Mouse (Mus musculus) midbrain, embryonic 13.5 days (tissue): ENCODE data around the gene Nmi. TPM values are rescaled to one million over a fixed set of nuclear protein-coding genes. Genes with fewer than 3 reads are reported as not detected.

Source experiments
- ATAC-seq: fragments of 200-750 bp; cut with Nextera tagmentation; 2 replicates; pipeline ENCODE4 v1.8.0; 2017; ENCODE audit warnings: mild to moderate bottlenecking, moderate TSS enrichment, moderate library complexity
- H3K27ac ChIP-seq: fragments of 300-500 bp; sonication (generic); 2 replicates; pipeline ENCODE4 v1.5.1; 2015; ENCODE audit warnings: inconsistent platforms, mild to moderate bottlenecking, moderate library complexity
- H3K27me3 ChIP-seq: fragments of 300-500 bp; sonication (generic); 2 replicates; pipeline ENCODE4 v1.6.1; 2015; ENCODE audit warnings: mild to moderate bottlenecking, inconsistent platforms
- H3K36me3 ChIP-seq: fragments of 300-500 bp; sonication (generic); 2 replicates; pipeline ENCODE4 v1.6.1; 2015; ENCODE audit warnings: mild to moderate bottlenecking, inconsistent platforms
- H3K4me1 ChIP-seq: fragments of 300-500 bp; sonication (generic); replicated peaks from 2 replicates; pipeline ENCODE4 v1.6.1; 2015; ENCODE audit warnings: inconsistent platforms
- H3K4me2 ChIP-seq: fragments of 300-500 bp; sonication (generic); replicated peaks from 2 replicates; pipeline ENCODE4 v1.6.1; 2015; ENCODE audit warnings: moderate library complexity, mild to moderate bottlenecking, inconsistent platforms
- H3K4me3 ChIP-seq: fragments of 300-500 bp; sonication (generic); replicated peaks from 2 replicates; pipeline ENCODE4 v1.5.1; 2015; ENCODE audit warnings: mild to moderate bottlenecking, inconsistent platforms
- H3K9ac ChIP-seq: fragments of 300-500 bp; sonication (generic); replicated peaks from 2 replicates; pipeline ENCODE4 v1.6.1; 2015; ENCODE audit warnings: mild to moderate bottlenecking, inconsistent platforms
- H3K9me3 ChIP-seq: fragments of 300-500 bp; sonication (generic); 2 replicates; pipeline ENCODE4 v1.6.1; 2016; ENCODE audit warnings: mild to moderate bottlenecking, inconsistent platforms
- WGBS: fragments of 180-500 bp; shearing (Covaris S2); methylation state at CpG from one replicate; pipeline ENCODE4 v1.1.7; 2015; 5-methylcytosine and 5-hydroxymethylcytosine counted together
- polyA plus RNA-seq: library from polyadenylated mRNA; unstranded; fragments of >200 nt; fragmentation: Nextera tagmentation; extraction: Ambion mirVana; gene quantifications from 2 replicates; pipeline ENCODE4 v1.2.1, GENCODE M21; 2015

The Nmi gene
- polyA plus RNA-seq, 1 experiment from 2014 or later = 4.6 TPM

DNA sequence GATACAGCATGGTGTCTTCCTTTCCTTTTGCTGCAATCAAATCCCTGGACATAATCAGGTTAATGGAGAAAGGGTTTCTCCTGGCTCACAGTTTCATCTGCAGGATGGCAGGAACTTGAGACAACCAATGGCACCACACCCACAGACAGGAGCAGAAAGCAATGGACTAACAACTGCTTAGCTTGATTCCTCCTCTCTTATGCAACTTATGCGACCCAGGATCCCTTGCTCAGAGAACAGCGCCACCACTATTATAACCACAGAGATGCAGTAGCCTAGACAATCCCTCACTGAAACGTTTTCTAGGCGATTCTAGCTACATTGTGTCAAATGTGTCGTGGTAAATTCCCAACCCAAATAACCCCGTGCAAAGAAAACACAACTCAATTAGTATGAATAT lies 36.3 kb downstream of the Nmi start:
- Histone ChIP-seq H3K4me1 (0 out of 2 replicates have a peak, but pooled peaks cover 3% of the 10 kb centered on the region), H3K4me3 (no peak overlapping the region), H3K27ac (no peak overlapping the region), H3K4me2 (no peak overlapping the region), H3K9me3 (no peaks in the 10 kb centered on the region), H3K36me3 (no peaks in the 10 kb centered on the region), H3K9ac (no peak overlapping the region), H3K27me3 (peaks cover 13% of the 10 kb centered on the region)
- WGBS = 68% methylated on average over 6 of the region's 6 CpGs
- no peak for ATAC-seq

DNA sequence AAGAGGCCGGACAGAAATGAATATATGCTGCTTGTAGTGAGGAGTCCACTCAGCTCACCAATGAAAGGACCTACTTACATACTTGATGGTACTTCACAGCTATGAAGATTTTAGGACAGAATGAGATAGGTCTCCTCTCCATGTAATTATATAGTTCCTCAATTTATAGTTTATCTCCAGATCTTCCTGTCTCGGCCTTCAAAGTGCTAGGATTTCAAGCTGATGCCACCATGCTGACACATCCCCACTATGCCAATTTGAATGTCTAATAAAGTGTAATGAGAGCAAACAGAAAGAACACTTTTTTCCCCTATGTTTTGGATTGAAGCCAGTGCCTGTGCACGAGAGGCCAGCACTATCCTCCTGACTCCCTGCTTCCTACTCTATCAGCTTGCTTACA lies 36.7 kb downstream of the Nmi start:
- WGBS = 87% methylated on average over 3 of the region's 3 CpGs

DNA sequence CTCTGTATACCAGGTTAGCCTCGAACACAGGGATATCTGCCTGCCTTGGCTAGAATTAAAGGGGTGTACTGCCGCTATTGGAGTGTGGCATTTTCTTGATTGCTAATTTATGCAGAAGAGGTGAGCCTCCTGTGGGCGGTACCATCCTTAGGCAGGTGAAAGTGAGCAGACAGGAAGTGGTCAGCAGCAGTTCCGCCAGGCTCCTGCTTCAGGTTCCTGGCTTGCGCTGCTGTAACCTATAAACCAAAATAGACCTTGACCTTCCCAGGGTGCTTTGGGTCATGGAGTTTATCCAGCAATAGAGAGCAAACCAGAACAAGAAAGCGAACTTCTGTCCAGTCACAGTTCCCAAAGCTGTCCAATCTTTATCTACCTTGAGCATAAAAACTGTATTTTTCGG lies 37.4 kb downstream of the Nmi start:
- ATAC-seq = no peak
- Histone ChIP-seq H3K4me2 (no peak overlapping the region), H3K9ac (no peak overlapping the region), H3K4me3 (no peak overlapping the region), H3K27ac (no peak overlapping the region), H3K36me3 (no peaks in the 10 kb centered on the region), H3K9me3 (no peaks in the 10 kb centered on the region), H3K4me1 (0 out of 2 replicates have a peak, but pooled peaks cover 3% of the 10 kb centered on the region), H3K27me3 (peaks cover 13% of the 10 kb centered on the region)
- 94% methylated on average over 7 of the region's 7 CpGs for WGBS

More for the DNA sequence above, 36.7 kb downstream of the Nmi start:
- H3K27me3 ChIP-seq = peaks cover 13% of the 10 kb centered on the region
- no peaks in the 10 kb centered on the region for H3K36me3 ChIP-seq
- no peak overlapping the region for H3K4me3 ChIP-seq
- 0 out of 2 replicates have a peak, but pooled peaks cover 3% of the 10 kb centered on the region for H3K4me1 ChIP-seq
- H3K9ac ChIP-seq = no peak overlapping the region
- no peak for ATAC-seq
- no peaks in the 10 kb centered on the region for H3K9me3 ChIP-seq
- no peak overlapping the region for H3K27ac ChIP-seq
- H3K4me2 ChIP-seq = no peak overlapping the region

DNA sequence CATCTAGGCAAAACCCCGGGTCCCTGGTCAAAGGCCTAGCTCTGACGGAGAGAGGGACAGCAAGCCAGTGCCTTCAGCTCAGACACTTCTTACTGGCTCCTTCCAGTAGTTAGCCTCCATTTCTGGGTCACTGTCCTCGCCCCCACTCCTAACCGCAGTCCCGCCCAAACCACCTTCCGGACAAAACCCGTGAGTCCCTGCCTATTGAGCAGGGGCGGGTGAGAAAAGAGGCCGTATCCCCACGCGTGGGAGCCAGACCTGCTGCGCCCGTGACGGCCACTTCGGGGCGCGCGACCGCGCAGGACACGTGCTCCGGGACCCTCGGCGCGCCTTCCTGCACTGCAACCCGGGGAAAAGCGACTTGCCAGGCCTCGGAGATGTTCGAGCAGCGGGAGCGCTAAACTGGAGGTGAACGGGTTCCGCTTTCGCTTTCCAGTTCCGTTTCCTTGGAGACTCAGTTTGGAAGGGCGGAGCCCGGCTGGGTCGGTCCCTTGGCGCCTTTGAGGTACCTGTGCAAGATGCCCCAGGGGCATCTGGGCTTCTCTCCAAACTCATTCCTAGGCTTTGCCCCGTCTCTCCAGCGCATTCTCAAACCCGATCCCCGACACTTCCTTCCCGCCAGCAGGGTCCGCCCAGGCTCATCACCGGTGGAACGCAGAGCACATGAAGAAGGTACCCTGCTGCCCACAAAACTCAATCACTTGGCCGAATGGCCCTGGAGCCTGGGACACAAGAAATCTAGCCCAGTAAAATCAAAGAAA lies 38.5 kb downstream of the Nmi start, which contains the start of gene Rbm43:
Gene Rbm43, minus strand, starts transcription at position 590 of the 761 bp plus-strand sequence.
- ATAC-seq = peak; percentile 86
- Histone ChIP-seq H3K9ac (peak within 1 kb of the TSS; percentile 63), H3K4me2 (peak within 1 kb of the TSS; percentile 86), H3K4me1 (0 out of 2 replicates have a peak, but pooled peaks cover 3% of the 10 kb centered on the region), H3K4me3 (peak within 1 kb of the TSS; percentile 48), H3K36me3 (no peaks in the 10 kb centered on the region), H3K27ac (no peak within 1 kb of the TSS), H3K27me3 (peaks cover 13% of the 10 kb centered on the region), H3K9me3 (no peaks in the 10 kb centered on the region)
- 2% methylated on average over 48 of the region's 48 CpGs for WGBS

DNA sequence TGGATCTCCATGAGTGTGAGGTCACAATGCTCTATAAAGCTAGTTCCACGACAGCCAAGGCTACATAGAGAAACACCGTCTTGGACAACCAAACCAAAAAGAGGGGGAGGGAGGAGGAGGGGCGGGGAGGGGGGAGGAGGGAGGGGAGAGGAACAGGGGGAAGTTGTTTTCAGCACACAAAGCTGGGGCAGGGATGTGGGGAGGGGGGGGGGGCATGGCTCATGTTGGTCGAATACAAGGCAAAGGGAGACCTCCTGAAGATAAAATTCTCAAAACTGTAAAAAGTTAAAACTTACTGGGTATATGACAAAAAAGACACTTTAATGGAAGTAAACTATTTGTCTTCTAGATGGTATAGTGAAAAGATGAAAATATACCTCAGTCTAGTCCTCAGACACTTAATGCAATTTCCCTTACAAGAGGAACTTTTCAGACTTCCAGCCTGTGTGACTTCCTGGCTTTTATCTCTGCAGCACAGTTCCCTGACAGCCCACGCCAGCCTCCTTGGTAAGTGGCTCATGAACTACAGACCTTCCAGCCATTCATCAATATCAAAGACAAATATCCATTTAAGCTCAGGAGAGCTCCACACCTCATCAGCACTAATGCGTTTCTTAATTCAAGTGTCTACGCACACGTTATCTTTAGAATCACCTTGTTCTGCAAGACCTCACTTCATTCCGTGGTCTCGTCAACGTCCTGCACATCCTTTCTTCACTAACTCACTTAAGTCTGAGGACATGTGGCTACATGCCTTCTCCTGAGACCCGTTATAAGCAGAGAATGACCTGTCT lies 39.8 kb downstream of the Nmi start:
- no peaks in the 10 kb centered on the region for H3K36me3 ChIP-seq
- H3K27ac ChIP-seq = no peak overlapping the region
- H3K4me1 ChIP-seq = 0 out of 2 replicates have a peak, but pooled peaks cover 3% of the 10 kb centered on the region
- no peak overlapping the region for H3K9ac ChIP-seq
- H3K27me3 ChIP-seq = peaks cover 13% of the 10 kb centered on the region
- no peak overlapping the region for H3K4me2 ChIP-seq
- no peak overlapping the region for H3K4me3 ChIP-seq
- H3K9me3 ChIP-seq = no peaks in the 10 kb centered on the region
- 72% methylated on average over 11 of the region's 12 CpGs for WGBS
- ATAC-seq = no peak

DNA sequence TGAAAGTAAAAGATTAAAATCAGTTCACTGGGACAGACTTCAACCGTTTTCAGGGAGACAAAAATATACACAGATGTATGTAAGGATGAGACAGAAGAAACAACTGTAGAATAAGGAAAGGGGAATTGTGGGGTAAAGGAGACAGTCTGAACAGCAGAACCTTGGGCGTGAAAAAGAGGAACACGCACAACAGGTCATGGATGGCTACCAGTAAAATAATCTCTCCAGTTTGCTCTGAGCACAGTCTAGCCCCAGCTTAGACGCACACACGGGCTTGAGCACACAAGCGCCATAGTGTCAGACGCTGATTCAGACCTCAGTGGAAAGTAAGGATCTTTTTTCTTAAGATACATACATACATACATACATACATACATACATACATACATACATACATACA lies 42.1 kb downstream of the Nmi start:
- Histone ChIP-seq H3K9ac (no peak overlapping the region), H3K27ac (no peak overlapping the region), H3K27me3 (peaks cover 10% of the 10 kb centered on the region), H3K4me2 (no peak overlapping the region), H3K9me3 (no peaks in the 10 kb centered on the region), H3K4me1 (0 out of 2 replicates have a peak, but pooled peaks cover 3% of the 10 kb centered on the region), H3K36me3 (no peaks in the 10 kb centered on the region), H3K4me3 (no peak overlapping the region)
- 96% methylated on average over 7 of the region's 7 CpGs for WGBS
- no peak for ATAC-seq

DNA sequence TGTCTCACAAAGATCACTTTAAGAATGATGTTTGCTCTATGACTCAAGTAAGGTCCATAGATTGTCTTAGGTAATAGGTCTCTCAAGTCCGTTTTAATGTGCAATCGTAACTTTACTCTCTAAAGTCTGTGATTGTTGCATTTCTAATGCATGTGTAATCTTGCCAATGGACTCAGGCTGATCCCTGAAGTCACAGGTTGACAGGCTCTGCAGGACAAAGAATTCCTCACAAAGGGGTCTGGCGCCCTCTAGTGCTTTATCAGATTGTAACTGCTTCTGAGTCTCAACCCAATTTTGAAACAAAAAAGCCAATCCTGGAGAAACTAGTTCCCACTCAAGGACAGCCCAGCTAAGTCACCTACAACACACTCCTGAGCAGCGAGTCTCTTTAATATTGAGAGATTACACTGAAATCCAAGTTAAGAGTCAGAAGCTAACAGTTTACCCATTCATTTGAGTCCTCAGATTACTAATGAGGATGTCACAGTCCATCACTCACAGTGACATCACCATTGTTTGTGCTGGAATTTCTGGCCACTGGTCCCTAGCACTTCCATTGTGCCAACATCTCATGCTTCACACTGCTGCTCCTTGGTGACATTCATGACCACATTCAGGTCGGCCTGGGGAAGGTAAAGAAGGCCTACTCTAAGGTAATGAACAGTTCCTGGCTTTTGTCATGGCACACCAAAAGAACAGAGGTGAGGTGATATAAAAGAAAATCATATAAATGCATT lies 58.2 kb downstream of the Nmi start:
- 14% methylated on average over 5 of the region's 5 CpGs for WGBS
- Histone ChIP-seq H3K4me2 (no peak overlapping the region), H3K9ac (no peak overlapping the region), H3K4me1 (no peaks in the 10 kb centered on the region; the same call in 1 of the 2 replicates), H3K27me3 (no peaks in the 10 kb centered on the region), H3K36me3 (no peaks in the 10 kb centered on the region), H3K4me3 (no peak overlapping the region), H3K27ac (no peak overlapping the region), H3K9me3 (no peaks in the 10 kb centered on the region)
- peak; percentile 79 for ATAC-seq

DNA sequence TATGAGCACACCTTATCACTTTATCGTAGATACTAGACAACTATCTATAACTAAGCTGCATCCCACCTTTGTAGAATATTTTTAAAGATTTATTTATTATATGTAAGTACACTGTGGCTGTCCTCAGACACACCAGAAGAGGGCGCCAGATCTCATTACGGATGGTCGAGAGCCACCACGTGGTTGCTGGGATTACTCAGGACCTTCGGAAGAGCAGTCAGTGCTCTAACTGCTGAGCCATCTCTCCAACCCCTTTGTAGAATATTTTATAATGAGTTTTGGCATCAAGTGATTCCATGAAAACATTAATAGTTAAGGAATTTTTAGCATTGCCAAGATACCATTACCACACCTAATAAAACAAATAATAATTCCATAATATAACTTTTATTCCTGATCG lies 58.8 kb downstream of the Nmi start:
- ATAC-seq = no peak
- WGBS = 56% methylated on average over 7 of the region's 7 CpGs

DNA sequence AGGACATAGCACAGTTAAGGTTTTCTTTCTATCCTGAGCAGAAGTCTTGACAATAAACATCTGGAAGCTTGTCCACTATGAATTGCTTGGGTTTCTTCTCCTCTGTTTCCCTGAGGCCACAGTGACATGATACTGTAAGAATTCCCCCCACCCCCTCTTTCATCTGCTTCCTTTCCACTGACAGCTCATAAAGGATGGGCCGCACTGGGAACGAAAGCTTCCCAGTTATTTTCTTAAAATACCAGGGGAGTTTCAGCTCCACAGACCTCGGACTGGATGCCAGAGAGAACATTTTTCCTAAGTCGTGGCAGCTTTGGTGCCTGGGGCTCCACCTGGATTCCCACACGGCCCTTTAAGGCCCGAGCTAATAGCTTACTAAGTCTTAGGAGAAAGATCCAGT lies 60.6 kb downstream of the Nmi start:
- Histone ChIP-seq H3K4me3 (no peak overlapping the region), H3K36me3 (no peaks in the 10 kb centered on the region), H3K27me3 (no peaks in the 10 kb centered on the region), H3K27ac (no peak overlapping the region), H3K9me3 (no peaks in the 10 kb centered on the region), H3K9ac (no peak overlapping the region), H3K4me1 (no peaks in the 10 kb centered on the region; the same call in 1 of the 2 replicates), H3K4me2 (no peak overlapping the region)
- ATAC-seq = no peak
- 62% methylated on average over 6 of the region's 6 CpGs for WGBS

More for the DNA sequence above, 58.8 kb downstream of the Nmi start:
- Histone ChIP-seq H3K36me3 (no peaks in the 10 kb centered on the region), H3K4me2 (no peak overlapping the region), H3K9me3 (no peaks in the 10 kb centered on the region), H3K27ac (no peak overlapping the region), H3K4me1 (no peaks in the 10 kb centered on the region; the same call in 1 of the 2 replicates), H3K9ac (no peak overlapping the region), H3K27me3 (no peaks in the 10 kb centered on the region), H3K4me3 (no peak overlapping the region)

DNA sequence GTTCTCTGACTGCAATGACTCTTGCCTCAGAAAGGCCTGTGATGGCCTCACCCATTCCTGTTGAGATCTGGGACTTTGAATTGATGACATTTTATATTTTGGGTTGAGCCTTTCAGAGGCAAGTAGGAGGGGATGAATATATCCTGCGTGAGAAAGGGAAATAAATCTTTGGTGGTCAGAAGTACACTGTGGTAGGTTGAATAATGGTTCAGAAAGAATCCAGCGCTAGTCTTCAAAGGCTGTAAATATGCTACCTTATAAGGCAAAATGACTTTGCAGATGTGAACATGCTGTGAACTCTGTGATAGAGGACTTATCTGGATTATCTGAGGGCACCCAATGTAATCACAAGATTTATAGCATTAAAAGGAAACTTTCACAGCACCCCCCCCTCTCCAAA lies 61.4 kb downstream of the Nmi start:
- H3K4me3 ChIP-seq = no peak overlapping the region
- no peak overlapping the region for H3K27ac ChIP-seq
- H3K9me3 ChIP-seq = no peaks in the 10 kb centered on the region
- H3K27me3 ChIP-seq = no peaks in the 10 kb centered on the region
- H3K4me1 ChIP-seq = no peaks in the 10 kb centered on the region; the same call in 1 of the 2 replicates
- H3K36me3 ChIP-seq = no peaks in the 10 kb centered on the region
- WGBS = 87% methylated on average over 2 of the region's 2 CpGs
- no peak for ATAC-seq
- no peak overlapping the region for H3K4me2 ChIP-seq
- no peak overlapping the region for H3K9ac ChIP-seq

DNA sequence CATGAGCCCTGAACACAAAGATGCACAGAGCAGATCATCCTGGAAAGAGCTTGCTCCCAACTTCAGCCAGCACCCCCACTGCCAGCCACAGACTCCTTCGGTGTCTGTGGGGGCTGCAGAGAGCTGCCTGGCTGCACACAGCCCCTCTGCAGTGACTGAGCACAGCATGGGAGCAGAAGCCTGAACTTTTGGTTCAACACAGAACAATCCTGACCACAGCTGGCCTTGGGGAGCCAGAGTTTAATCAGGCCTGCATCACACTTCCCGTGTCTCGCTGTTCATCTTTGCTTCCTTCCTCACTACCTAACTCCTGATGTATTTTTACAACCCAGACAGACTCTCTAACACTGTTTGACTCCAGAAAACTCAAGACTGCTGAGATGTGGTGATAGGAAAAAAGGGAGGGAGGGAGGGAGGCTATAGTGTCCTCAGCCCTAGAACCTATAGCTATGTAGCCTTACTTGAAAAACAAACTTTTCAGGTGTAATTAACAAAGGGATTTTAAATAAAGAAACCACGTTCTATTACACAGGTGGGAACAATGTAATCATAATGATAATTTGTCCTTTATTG lies 65.7 kb downstream of the Nmi start:
- H3K27ac ChIP-seq = no peak overlapping the region
- no peak overlapping the region for H3K9ac ChIP-seq
- no peak overlapping the region for H3K4me2 ChIP-seq
- H3K4me3 ChIP-seq = no peak overlapping the region
- no peaks in the 10 kb centered on the region for H3K36me3 ChIP-seq
- no peaks in the 10 kb centered on the region for H3K27me3 ChIP-seq
- no peaks in the 10 kb centered on the region for H3K9me3 ChIP-seq
- no peaks in the 10 kb centered on the region; the same call in 1 of the 2 replicates for H3K4me1 ChIP-seq
- WGBS = 43% methylated on average over 4 of the region's 4 CpGs
- ATAC-seq = no peak
